Mouse (Mus musculus) embryo, embryonic 9.5 days (tissue): ENCODE measurements around the gene Eif2s3x.
A peak's percentile ranks its signal among the peaks of the same experiment; 100 is the strongest.

ENCODE experiments used
- DNase-seq: peaks from one replicate; pipeline ENCODE4 v3.0.0-alpha.2; 2017; ENCODE audit errors: extremely low spot score

The Eif2s3x gene

DNA sequence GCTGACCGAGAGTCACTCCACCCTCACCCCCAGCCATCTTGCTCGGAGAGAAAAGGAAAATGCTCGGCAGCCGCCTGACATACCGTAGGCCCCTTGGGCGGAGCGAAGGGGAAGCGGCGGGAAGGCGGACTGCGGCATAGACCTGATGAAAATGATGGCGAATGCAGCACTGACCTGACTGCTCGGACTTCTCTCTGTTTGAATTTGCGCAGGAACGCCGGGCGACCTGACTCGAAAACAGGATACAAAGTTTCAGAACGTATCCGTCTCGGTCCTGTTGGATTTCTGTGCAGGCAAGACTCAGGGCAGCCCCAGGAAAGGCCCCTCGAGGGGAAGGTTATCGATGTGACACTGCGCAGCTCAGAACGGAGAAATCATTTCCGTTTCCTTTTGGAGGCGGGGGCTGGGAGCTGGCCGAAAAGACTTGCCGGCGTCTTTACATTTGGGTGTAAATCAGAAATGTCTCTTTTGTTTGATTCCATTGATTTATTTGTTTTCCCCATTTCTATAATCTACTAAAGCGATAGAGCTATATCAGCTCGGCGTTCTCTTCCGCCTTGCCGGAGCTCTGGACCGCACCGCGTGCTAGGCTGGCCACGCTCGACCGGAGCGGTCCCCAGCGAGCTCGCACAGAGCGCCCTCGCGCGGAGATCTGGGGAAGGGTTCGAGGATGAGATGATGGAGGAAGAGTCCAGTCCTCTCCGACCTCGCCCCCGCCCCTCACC, at the start of gene Eif2s3x:
Gene Eif2s3x, minus strand, starts transcription at position 266 of the 725 bp plus-strand sequence.
- peak; percentile 87 for DNase-seq

DNA sequence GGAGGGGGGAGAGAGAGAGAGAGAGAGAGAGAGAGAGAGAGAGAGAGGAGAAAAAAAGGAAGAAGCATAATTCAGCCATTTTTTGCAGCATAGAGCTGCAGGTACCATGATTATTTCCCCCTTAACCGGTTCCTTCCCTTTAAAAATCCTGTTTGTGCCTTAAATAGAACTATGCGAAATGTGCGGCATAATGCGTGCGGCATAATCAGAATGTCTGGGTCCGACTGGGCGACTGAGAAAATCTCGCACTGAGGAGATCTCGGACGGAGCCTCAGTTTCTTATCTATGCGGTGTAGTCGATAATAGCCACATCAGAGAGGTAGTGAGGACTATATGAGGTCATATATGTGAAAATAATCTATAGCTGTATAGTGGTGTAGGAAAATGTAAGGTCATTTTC, 22.9 kb upstream of the Eif2s3x start:
- DNase-seq, result no peak

DNA sequence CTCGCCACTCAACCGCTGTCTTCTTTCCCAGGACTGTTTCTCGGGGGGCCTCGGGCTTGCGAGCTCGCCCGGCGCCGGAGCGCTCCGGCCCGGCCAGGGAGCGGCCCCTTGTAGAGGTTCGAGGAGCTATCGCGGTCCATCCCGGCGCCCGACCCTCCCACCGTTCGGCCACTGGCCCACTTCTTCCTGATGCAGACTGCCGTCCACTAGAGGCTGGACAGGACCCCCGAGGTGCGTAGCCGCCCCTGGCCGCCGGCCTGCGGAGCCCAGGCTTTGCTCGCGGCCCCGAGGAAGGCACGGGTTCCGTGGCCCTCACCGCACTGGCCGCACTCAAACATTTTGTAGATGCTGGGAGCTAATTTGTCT, 22.5 kb upstream of the Eif2s3x start:
- DNase-seq, result no peak

DNA sequence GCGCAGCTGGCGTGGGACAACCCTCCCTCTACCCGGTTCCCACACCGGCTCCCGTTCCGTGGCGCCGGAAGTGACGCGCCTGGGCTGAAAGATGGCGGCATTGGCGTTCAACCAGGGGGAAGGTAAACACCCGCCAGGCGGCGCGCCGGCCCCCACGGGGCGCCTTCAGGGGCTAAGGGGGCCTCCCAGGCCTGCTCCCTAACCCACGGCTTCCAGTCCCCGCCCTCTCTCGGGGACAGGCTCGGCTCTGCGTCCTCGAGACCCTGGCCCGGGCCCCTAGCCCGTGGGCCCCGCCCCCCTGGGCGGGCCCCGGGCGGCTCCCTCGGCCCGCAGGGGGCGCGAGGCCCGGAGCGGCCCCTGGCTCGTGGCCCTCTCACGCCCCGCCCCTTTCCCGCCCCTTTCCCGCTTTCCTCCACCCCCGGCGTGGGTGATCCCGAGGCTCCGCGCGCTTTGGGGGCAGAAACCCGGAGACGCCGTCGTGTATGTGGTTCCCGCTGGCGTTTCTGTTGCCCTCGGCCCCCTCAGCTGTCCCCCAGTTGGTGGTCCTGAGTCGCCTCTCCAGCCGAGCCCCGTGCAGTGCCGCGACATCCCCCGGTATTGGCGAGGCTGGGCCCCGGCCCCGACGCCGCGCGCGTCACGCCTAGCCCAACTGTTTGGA, 22.0 kb upstream of the Eif2s3x start, which contains the start of gene Klhl15:
Gene Klhl15, plus strand, starts transcription at position 68 of the 658 bp plus-strand sequence.
- peak; percentile 85 for DNase-seq

DNA sequence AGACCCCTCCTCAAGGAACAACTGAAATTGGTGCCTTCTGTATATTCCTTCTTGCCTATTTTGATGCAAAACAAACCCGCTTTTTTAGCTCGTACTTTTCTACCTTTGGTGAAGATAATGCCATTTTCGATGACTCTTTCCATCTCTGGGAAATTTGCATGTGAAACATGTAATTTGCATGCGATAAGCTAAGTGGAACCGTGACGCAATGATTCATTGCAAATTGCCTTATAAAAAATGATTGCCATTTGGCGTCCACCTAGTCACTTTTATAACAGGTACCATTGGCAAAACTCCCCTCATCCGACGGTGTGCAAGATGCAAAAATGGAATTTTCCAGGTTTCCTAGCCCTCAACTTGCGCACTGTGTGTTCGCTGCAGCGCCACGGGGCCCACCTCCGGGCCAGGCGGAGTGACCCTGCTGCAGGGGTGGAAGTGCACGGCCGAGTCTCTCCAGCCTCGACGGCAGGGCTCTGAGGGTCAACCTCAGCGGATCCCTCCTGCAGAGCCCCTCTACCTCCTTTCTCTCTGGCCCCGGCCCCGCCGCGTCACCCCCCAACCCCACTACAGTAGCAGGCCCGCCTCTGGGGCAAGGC, 21.4 kb upstream of the Eif2s3x start:
- no peak for DNase-seq

DNA sequence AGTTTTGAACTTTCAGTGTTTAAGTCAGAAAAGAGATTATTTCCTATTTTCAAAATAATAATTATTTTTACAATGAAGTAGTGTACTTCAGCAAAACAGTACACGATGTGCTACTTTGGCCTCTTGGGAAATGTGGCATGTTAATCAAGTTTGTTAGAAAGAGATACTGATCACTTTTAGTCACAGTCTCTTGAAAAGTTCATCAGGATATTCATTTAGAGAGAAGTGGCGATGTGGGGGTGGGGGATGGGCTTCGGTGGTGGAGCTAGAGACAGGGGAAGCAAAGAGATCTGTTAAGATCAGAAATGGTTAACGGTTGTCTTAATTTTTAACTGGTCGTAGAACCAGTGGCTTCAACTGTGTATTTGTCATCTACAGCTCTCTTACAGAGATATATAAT, 20.8 kb upstream of the Eif2s3x start:
- DNase-seq, result no peak

DNA sequence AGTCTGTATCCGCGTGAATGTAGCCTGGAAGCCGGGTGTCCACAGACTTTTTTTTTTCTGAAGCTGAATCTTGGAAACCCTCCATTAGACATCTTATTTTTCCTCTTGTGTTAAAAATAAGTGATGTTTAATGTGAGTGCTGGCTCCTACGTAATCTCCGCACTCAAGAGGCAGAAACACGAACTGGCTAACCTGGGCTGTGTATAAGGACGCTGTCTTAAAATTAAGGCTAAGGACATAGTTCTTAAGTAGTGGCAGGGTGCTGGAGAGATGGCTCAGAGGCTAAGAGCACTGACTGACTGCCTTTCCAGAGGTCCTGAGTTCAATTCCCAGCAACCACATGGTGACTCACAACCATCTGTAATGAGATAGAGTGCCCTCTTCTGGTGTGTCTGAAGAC, 722 bp upstream of the Eif2s3x start:
- no peak for DNase-seq

DNA sequence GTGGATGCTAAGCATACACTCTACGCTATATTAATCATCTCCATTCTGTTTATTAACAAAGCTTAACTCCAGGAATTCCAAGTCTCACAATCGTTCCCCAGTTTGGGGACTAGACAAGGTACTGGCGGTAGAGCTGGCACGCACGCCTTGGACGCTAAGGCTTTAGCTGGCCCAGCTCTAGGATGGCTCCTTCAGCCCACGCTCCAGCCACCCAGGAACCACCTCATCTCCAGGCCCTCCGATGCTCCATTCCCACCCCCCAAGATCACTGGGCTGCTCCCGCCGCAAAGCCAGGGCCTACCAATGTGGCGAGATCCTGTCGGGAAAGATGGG, 432 bp downstream of the Eif2s3x start:
- DNase-seq, result no peak

DNA sequence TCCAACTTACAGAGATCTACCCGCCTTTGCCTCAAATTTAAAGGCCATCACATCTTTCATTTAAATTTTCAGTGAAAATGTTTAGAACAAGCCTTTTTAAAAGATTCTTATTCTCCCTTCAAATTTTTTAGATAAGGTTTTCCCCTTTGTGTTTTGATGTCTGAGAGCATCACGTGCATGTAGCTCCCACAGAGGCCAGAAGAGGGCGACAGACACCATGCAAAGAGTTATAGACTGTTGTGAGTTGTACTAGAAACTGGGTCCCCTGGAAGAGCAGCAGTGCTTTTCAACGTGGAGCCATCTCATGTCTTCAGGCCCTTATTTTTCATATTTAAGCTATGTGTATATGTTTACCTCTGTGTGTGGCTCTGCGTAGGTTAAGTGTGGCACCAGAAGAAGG, 14.9 kb downstream of the Eif2s3x start:
- DNase-seq, result no peak

DNA sequence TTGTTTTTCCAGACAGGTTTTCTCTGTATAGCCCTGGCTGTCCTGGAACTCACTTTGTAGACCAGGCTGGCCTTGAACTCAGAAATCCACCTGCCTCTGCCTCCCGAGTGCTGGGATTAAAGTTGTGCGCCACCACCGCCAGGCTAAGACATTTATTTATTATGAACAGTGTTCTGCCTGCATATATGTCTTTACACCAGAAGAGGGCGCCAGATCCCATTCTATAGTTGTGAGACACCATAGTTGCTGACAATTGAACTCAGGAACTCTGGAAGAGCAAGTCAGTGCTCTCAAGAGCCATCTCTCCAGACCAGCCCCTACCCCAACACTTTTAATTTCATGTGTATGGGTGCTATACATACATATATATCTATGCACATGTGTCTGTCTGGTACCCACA, 18.8 kb downstream of the Eif2s3x start:
- DNase-seq, result peak; percentile 10

DNA sequence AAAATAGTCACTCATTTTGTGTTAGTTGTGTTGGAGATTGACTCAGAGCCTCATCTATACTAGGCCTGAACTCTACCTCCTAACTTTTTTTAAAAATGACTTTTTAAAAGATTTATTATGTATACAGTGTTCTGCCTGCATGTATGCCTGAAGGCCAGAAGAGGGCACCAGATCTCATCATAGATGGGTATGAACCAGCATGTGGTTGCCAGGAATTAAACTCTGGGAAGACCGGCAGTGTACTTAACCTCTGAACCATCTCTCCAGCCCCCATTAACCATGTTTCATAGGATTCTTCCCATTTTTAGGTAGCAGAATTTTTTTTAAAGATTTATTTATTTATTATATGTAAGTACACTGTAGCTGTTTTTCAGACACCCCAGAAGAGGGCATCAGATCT, 27.5 kb downstream of the Eif2s3x start:
- DNase-seq, result no peak

DNA sequence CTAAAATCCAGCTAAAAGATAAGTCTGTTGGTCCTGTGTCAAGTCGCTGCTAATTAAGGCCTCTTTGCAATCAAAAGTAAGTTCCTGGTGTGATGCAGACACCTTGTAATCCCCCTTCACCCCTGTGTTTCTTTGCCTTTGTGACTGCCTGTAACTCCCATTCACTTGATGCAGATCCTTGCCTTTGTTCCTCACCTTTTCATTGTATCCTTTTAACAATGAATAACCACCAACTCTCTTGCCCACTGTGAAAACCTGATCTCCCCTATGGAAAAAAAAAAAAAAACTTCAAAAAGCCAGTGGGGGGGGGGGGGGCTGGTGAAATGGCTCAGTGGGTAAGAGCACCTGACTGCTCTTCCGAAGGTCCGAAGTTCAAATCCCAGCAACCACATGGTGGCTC, 28.8 kb downstream of the Eif2s3x start:
- no peak for DNase-seq

DNA sequence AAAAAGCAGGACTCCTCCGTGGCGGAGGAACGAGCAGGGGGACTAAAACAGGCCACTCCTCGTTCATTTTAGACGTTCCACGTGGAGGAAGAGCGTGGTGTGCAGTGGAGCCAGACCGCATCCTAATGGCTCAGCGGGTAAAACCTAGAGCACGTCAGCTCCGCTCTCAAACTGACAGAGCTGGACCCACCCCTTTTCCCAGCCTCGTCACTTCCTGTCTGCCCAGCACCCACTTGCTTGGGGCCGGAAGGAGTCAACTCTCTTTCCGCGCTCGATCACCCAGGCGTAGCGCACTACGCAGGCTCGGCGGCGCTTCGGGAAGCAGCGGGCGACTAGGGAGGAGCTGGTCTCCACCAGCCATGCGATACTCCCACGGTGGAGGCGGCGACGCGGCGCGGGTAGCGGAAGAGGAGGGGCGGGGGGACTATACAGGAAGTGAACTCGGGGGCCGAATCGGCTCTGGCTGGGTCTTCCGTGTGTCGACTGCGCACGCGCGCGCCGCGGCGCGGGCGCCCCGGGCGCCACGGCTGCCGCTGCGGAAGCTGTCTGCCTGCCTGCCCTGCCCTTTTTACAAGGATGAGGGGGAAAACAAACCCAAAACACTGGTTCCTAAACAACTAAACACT, 34.8 kb downstream of the Eif2s3x start:
- peak; percentile 89 for DNase-seq

DNA sequence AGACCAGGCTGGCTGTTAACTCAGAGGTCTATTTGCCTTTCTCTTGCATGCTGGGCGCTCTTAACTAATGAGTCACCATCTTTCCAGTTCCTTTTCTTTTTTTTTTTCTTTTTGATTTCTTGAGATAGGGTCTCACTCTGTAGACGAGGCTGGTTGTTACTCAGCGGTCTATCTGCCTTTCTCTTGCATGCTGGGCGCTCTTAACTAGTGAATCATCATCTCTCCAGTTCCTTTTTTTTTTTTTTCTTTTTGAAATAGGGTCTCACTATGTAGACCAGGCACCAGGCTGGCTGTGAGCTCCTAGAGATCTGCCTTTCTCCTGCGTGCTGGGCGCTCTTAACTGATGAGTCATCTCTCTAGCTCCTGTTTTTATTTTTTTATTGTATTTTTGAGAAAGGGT, 43.3 kb downstream of the Eif2s3x start:
- no peak for DNase-seq

DNA sequence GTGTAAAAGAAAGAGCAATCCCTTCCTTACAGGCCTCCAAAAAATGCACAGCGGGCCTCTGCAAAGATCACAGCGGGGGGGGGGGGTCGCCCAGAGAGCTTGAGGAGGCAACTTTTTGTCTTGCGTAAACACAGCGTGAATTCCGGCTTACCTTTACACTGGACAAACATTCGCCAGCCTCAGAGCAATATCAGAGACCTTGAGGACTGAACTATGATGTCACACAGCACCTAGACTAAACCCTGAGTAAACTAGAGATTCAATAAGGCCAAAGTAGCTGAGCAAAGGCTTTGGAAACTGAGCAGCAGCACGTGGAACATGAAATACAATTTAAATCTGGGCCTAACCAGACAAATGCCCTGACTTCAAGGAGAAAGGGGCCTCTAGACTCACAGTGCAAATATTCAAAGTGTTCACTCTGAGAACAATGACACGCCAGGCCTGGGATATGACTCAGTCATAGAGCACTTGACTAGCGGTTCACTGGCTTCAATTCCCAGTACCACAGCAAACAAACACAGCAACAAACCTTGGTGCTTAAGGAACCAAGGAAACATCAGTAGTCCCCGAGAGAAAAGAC, 60.3 kb downstream of the Eif2s3x start:
- no peak for DNase-seq

DNA sequence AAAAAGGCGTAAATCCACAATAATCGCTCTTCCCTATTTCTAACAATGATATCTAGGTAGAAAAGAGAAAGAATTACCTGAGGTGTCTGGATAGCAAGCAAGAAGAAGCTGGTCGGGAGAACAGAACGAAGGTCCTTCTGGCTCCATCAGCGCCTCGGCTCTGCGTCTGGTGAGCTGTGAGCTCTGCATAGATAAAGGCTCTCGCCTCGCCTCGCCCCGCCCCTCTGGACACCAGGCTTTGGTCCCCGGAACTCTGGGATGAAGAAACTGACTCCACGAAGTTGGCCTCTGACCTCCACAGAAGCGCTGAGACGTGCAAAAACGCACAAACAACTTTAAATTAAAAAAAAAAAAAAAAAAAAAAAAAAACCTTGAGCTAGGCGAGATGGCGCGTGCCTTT, 62.2 kb downstream of the Eif2s3x start:
- DNase-seq, result no peak

DNA sequence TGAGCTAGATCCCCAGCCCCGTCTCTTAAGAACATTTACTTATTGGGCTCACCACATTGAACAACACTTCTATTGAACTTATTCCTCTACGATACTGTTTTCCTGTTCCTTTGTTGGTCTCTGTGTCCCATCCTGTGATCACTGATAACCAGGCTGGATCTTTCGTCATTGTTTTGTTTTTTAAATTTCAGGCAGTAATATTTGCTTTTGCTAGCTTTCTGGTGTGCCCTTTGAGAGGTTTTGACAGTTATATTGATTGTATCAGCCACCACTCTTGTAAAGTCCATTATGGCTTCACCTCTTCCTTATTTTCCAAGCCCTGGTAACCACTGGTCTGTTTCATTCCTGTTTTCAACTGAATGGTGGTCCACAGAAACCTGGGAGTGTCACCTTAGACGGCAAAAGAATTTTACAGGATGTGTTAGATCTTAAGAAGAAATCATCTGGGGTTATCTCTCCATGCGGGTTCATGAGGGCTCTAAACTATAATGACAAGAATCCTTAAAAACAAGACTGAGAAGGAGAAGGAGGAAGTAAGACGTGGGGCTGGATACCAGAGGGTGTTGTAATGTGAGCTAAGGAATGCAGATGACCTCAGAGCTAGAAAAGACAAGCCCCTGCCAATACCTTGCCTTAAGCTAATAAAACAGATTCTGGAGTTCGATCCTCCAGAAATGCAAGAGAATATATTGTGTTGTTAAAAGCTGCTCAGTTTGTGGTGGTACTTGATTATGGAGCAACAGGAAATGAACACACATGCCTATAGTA, 70.5 kb downstream of the Eif2s3x start:
- no peak for DNase-seq

DNA sequence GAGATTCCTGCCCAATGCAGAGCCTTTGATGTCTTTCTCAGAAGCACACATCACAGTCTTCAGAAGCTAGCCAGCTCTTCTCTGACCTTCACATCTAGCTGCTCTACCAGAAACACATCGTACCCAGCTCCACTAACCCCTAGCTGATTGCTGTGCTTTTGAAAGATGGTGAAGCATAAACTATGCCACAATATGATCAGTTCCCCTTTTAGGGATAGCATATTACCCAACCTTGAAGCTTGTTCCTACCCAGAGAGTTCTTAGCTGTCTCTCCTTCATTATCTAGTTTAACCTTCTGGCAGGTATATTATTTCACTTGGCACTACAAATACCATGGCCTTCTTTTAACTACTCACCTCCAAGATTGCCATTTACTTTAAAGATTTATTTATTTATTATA, 72.6 kb downstream of the Eif2s3x start:
- no peak for DNase-seq
